Mouse (Mus musculus): Measurements from ENCODE around the gene Bmpr1a. TPM values are rescaled to one million over a fixed set of nuclear protein-coding genes. Genes with fewer than 3 reads are reported as not detected.

The Bmpr1a gene
- polyA plus RNA-seq (2015; fragmentation: Nextera tagmentation; extraction: Ambion mirVana), result 29.6 and 30.3 TPM in 2 replicates

DNA sequence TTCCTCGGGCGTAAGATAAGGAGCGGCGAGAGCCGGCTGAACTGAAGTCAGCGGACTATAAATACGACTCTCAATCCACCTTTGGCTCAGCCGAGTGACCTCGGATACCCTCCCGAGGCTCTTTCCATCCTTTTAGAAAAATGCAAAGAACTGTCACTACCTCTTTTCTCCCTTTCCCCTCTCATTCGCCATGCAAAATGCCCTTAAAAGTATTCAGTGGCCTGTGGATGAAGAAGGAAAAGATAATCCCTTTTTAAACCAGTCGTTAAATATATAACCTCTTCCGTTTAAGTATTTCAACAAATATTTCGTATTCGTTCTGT, at the start of gene Bmpr1a:
TSS of gene Bmpr1a (minus strand) at position 17 of the 323 bp plus-strand sequence.

DNA sequence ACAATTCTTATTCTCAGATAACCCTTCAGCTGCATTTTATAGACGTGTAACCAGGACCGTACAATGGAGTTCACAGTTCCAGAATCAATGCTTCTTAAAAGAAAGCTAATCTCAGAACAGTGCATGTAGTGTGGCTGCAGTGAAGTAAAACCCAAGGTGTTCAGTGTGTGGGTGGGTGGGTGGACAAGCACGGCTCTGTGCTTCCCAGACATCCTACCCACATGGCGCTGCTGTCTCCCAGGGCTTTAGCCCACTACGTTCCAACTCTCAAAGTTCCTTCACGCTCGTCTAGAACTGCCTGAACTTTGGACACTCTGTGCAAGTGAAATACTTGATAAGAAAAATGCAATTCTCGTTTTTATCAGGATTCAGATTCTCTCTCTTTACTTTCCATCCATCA, 19.6 kb upstream of the Bmpr1a start, which contains the start of gene 9230112D13Rik:
TSS of gene 9230112D13Rik (minus strand) at position 101 of the 400 bp plus-strand sequence.

GRCm38 (mm10) chr14:34375415-34375904, 127.7 kb downstream of the Bmpr1a start, which contains the start of gene Mmrn2:
Gene Mmrn2, plus strand, starts transcription at chr14:34375465.

GRCm38 (mm10) chr14:34374577-34374976, 128.6 kb downstream of the Bmpr1a start, which contains the start of gene Sncg:
Gene Sncg, minus strand, starts transcription at chr14:34374789.

Other genes starting within 250 kb of the Bmpr1a start
- gene Shld2, start 192.8 kb downstream of the Bmpr1a start, polyA plus RNA-seq (2015; fragmentation: Nextera tagmentation; extraction: Ambion mirVana), result 8.2 and 9.6 TPM in 2 replicates
- 67.2 and 81.3 TPM in 2 replicates for gene Glud1, start 192.6 kb downstream of the Bmpr1a start, polyA plus RNA-seq (2015; fragmentation: Nextera tagmentation; extraction: Ambion mirVana)
- 0.52 and 2.2 TPM in 2 replicates for gene Fam25c, start 147.9 kb downstream of the Bmpr1a start, polyA plus RNA-seq (2015; fragmentation: Nextera tagmentation; extraction: Ambion mirVana)
- gene Sncg, start 128.6 kb downstream of the Bmpr1a start, polyA plus RNA-seq (2015; fragmentation: Nextera tagmentation; extraction: Ambion mirVana), result 34.9 and 180 TPM in 2 replicates
- 5.7 and 13.2 TPM in 2 replicates for gene Mmrn2, start 127.9 kb downstream of the Bmpr1a start, polyA plus RNA-seq (2015; fragmentation: Nextera tagmentation; extraction: Ambion mirVana)
- not detected in 2 replicates for gene 9230112D13Rik, start 19.5 kb upstream of the Bmpr1a start, polyA plus RNA-seq (2015; fragmentation: Nextera tagmentation; extraction: Ambion mirVana)
- gene Ldb3, start 85.3 kb upstream of the Bmpr1a start, polyA plus RNA-seq (2015; fragmentation: Nextera tagmentation; extraction: Ambion mirVana), result 1.3 and 4.4 TPM in 2 replicates
- gene Opn4, start 96.8 kb upstream of the Bmpr1a start, polyA plus RNA-seq (2015; fragmentation: Nextera tagmentation; extraction: Ambion mirVana), result 0.14 TPM in 1 of 2 replicates, not detected in the other
- 16.5 and 25.8 TPM in 2 replicates for gene Wapl, start 170.6 kb upstream of the Bmpr1a start, polyA plus RNA-seq (2015; fragmentation: Nextera tagmentation; extraction: Ambion mirVana)